Mouse (Mus musculus) MEL-GATA-1-ER (cell line): ENCODE results near the gene Frmd8.
A peak's percentile ranks its signal among the peaks of the same experiment; 100 is the strongest.

Experiments used
- DNase-seq: peaks from one replicate; pipeline ENCODE4 v3.0.0-alpha.2; 2012; ENCODE audit warnings: low read depth; ENCODE audit errors: extremely low read depth

The Frmd8 gene

DNA sequence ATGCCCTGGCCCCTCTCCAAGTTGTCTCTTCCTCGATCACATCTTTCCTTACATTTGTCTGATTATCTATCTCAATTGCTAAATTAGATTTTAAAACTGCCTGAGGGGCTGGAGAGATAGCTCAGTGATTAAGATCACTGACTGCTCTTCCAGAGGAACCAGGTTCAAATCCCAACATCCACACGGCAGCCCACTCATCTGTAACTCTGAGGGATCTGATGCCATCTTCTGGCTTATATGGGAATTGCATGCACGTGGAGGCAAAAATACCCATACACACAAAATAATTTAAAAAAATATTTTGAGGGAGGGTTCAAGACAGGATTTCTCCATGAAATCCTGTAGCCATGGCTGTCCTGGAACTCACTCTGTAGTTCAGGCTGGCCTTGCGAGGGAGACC is 10.8 kb upstream of the Frmd8 start:
- DNase-seq: no peak

DNA sequence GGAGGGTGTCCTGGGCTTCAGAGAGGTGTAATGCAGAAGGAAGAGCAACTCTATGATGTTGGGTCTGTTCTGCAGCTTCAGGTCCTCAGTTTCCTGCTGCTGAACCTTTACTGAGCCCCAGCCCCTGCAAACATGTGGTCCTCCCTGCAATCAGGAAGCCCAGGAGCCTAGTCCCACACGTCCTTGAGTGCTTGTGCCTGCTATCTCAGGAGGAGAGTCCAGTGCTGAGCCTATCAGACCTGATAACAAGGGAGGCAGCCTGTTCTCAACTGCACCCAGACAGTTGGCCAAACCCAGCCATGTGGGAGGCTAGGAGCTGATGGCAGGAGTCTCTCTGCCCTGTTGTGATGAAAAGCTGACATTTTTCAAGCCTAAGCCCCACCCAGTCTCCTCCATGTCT is 8.9 kb upstream of the Frmd8 start:
- peak; percentile 50 for DNase-seq

DNA sequence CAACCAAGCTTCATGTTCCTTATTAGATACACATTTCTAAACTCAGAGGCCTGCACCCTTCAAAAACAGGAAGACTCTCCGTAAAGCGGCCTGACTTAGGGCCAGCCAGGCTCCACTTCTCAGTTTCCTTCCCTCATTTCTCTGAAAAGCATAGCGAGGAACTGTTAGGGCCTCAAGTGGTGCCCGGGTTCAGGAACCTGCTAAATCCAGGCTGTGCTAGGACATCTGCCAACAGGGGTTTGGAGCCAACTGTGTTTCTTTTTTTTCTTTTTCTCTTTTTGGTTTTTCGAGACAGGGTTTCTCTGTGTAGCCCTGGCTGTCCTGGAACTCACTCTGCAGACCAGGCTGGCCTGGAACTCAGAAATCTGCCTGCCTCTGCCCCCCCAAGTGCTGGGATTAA is 7.0 kb upstream of the Frmd8 start:
- peak; percentile 49 for DNase-seq

DNA sequence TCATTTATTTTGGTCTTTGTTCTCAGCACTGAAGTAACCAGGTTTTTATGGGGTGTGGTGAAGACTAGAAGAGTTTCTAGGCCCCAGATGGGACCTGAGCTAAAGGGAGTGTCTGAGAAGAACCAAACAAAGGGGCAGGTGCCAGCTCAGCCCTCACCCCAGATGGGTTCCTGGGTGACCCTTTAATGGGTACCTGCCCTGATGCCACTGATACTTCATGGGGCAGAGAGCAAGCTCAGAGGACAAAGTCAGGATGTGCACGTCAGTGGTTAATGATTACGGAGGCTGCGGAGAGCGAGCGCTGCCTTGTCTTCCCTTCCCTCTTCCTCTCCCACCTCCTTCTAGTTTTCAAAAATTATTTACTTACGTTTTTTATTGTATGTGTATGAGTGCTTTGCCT is 6.1 kb upstream of the Frmd8 start:
- DNase-seq: no peak

DNA sequence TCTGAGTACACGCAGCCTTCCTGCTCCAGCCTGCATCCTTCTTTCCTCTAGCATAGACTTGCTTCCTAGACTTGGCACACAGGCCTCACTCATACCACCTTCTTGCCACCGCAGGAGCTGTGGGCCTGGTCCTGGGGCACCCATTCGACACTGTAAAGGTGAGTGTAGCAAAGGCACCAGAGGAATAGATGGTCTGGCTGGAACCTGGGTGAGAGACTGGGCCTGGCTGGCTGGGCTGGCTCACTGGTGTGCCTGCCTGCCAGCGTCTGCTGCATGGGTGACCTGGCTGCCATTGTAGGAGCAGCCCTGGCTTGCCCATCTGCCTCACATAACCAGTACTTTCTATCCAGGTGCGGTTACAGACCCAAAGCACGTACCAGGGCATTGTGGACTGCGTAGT is 4.7 kb upstream of the Frmd8 start:
- no peak for DNase-seq

DNA sequence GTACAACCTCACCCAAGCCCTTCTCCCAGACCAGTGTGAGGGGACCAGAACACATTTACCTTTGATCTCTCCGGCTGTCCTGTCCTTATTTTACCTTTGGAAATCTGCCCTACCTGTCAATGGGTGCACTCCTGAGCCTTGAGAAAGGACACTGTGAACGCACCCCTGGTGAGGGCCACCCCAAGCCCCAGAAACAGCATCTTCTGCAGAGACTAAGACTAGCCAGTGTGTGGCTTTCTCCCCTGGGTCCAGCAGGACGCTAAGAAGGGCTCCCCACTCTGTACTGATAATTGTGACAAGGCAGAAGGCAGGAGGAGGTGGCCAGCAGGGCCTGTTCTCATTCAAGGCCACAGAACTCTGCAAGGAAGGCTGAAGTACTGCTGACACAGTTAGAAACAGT is 3.8 kb upstream of the Frmd8 start:
- DNase-seq: no peak

DNA sequence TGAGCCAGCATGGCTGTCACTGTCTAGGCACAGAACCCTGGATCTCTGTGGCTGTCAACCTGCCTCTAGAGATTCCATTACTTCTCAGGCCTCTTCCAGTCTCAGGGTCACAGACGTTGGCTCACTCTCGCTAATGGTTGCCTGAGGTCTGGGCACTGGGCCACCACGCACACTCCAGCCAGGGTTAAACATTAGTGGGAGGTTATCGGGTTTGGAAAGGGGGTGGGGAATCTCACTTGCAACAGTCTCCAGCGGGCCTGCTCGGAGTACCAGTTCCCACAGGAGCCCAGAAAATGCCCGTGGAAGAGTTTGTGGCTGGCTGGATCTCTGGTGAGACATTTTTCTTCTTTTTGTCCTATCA is 3.3 kb upstream of the Frmd8 start:
- DNase-seq: no peak

DNA sequence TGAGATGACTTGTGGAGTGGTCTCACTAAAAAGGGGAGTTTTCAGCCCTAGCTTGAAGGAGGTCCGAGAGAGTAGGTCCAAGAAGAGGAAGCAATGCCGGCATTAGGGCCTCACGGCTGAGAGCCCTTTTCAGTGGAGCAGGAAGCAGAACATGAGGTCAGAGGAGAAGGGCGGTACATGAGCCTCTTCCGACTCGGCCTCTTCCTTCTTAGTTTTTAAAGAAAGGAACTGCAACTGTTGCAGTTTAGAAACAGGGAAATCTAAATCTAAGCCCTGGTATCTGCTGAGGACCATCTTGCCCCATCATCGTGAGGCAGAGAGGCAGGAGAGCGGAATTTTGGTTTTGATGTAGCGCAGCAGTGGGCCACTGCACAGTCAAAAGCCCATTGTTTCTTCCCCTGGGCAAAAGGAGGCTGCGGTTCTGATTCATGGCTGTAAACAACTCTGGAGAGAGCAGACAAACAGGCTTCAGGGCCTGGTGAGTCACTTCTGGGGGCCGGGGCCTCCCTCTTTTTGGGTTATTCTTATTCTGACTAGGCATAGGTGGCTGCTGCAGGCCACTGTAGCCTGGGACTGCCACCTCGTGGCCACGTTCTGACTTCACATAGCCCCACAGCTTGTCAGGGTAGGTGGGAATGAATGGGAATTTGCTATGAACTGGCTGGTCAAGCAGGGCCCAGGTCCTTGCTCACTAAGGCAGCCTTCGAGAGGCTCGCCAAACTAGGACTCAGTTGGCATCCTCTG is 2.7 kb upstream of the Frmd8 start, which contains the start of gene Slc25a45:
Gene Slc25a45 (plus strand): TSS at position 191 of the 744 bp plus-strand sequence.
- DNase-seq: peak; percentile 52

DNA sequence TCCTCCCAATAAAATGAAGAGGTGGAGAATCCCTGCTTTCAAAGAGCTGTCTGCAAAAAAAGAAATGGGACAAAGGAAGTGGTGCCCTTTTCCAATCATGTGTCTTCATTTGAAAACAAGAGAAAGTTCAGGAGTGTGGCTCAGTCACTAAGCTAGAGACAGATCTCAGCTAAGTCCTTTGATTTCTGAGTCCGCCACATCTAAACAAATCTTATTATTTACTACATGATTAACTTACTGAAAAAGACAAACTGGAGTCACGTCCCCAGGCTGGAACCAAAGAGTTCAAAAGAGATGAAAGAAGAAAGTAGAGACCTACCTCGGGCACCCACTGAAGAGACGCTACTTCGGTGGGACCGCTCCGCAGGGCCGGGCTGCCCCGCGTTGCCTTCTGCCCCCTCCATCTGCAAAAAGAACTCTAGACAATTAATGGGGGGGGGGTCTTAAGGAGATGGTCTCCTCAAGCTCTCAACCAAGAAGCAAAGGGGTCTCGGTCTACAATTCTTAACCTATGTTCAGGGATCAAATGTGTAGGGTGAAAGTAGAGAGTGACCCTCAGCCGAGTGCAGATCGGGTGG is 594 bp downstream of the Frmd8 start:
- DNase-seq: no peak

DNA sequence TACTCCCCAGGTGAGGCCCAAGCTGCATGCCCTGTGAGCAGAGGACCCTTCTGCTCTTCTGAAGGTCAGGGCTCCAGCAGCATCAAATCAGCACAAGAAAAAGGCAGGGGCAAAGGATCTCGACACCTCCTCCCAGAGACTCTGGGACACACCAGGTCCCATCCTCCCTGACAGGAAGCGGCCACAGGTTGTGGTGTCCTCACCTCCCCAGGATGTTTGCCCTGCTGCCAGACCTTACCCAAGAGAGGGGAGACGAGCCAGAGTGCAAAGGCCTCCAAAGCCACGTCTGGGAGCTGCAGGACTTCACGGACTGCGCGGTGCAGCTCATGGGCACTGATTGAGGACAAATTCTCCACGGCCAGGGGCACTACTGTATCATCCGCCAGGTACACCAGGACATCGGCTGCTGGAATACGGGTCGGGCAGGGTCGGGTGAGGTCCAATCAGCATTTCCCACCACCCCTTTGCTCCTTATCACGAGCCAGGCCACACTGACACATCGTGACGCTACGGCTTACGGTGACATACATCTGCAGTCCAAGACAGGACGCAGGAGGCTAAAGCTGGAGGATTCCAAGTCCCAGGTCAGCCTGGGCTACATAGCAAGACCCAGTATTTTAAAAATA is 2.0 kb downstream of the Frmd8 start:
- no peak for DNase-seq

DNA sequence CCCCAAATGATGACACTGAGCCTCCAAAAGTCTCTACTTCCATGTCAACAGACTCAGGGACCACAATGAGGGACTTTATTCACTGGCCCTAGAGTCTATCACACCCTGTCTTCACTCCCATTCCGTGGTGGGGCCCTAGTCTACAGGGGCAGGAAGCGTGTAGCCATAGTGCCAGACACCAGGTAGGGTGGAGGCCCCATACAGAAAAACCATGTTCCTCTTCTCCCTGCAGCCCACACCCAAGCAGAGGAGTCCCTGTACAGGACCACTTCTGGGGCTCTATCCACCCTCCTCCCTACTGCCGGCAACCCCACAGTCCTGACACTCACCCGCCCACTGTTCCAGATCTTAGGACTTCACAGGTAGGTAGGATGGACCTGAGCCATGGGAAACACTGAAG is 2.5 kb downstream of the Frmd8 start:
- no peak for DNase-seq

DNA sequence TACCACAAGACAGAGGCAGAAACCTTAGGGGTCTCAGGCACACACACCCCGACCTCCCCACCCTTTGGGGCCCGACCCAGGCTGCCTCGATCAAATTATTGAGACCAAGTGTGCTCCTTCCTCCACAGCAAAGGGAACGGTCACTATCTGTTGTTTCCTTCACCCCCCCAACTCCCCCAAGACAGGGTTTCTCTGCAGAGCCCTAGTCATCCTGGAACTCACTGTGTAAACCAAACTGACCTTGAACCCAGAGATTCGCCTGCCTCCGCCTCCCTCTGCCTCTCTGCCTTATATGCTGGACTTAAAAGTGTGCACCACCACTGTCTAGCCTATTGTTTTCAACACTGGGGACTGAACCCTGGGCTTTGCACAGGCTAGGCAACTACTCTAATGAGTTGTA is 3.4 kb downstream of the Frmd8 start:
- no peak for DNase-seq

DNA sequence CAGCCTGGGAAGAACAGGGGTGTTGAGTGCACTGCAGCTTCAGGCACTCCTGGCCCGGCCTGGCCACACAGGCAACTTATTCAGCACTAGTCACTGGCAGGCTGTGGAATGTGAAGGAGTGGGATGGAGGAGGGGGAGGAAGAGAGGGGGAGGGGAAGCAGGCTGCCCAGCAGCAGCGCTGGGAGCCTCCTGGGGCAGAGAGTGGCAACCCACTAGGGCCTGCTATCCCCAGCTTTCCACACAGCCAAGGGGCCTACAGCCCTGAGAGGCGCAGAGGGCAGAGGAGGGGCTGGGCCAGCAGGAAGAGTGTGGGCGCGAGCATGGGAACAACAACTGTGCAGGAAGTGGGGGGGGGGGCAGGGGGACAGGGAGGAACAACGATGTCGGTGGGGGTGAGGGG is 3.8 kb downstream of the Frmd8 start:
- no peak for DNase-seq

DNA sequence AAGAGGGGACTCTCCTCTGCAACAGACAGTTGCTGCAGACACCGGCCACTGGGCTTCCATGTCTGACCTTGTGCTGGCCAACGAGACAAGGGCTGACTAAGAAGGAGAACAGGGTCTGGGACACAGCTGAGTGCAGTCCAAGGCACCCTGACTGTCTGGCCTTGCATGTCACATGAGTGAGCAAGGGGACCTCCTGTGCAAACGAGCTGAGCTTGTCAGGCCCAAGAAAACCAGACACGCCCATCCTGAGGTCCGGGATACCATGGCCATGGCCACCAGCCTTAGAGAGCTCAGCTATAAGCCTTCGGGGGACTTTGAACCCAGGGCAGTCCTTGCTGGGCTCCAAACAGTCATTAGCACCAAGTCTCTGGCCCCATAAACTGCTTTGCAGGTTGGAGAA is 7.0 kb downstream of the Frmd8 start:
- DNase-seq: no peak

DNA sequence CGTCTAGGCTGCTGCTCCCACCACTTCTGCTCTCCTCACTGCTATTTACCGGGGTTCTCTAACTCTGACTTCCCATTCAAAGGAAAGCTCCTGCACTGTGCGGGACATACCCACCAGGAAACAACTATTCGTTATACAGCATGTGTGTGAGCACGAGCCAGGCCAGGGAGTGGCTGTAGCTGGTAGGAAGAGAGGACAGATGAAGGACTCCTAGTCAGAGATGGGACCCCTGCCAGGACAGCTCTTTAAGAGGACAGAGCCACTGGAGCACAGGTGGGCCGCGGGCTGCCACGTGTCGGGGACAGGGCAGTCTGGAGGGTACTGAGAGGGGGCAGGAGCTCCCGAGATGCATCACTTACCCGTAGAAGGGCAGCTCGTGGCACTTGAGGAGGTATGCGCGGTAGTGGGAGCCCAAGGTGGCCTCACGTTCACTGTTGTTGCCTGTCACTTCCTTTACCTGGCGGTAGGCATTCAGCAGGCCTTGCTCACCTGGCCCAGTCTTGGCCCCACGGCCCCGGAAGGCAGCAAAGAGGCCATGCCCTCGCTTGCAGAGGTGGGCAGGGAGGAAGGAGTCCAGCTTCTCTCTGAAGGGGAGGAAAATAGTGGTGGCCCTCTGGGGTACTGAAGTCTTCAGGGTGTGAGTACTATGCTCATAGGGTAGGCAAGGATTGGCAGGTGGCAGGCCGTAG is 10.2 kb downstream of the Frmd8 start:
- DNase-seq: no peak

DNA sequence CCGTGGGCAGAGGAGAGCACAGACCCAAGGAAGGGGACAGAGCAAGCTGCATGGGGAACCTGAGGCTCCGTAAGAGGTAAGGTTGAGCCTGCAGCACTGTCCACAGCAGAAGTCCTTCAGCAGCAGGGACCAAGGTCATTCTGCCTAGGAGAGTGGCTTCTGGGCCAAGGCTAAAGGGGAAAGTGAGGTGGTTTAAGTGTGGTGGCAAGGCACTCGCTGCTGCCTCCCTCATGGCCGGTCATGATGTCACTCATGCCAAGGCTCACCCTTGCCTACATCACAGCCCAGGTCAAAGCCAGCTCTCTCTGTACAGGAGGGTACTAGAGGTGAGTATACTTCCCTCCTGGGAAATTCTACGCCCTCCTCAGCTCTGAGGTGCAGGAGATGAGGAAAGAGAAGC is 11.3 kb downstream of the Frmd8 start:
- DNase-seq: no peak

DNA sequence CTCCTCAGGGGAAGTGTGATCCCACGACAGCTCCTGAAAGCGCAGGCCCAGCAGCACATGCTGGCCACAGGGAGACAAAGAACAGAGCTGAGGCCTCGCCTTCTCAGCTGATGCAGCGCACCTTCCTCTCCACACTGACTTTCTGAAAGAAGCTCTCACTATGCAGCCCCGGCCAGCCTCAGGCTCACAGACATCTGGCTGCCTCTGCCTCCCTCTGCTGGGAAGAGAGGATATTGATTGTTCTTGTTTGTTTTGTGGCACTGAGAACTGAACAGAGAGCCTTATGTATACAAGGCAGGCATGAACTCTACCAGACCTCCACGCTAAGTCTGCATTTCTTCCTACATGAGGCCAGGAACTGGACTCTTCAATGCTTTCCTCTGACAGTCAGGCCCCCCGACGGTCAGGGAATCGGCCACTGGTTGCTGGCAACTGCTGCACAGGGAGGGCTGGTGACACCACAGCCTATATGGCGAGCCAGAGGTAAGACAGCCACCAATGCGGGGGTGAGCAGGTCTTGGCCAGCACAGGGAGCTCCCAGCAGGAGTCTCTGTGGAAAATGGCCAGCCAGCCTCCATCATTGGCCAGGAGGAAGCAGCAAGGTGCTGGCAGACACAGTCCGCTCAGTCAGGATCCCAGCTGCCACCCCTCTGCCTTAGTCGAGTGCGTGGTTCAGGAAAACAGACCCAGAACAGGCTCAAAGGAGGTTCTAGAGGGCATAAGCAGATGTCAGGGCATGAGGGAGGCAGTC is 12.6 kb downstream of the Frmd8 start:
- no peak for DNase-seq

DNA sequence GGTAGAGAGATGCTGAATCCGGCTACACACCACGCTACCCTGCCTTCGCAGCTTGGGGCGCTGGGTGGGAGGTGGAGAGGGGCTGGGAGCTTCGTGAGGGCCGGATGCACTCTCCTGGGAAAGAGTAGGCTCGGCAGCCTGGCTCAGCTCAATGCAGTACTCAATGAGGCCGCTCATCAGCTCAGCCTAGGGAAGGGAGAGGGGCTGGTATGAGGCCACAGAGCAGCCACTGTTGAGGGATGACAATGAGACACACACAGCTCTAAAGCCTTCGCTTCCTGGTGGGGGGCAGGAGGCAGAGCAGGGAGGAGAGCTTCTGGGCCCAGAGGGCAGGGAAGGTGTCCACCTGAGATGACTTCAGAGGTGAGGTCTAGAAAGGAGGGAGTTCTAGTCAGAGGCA is 18.5 kb downstream of the Frmd8 start:
- DNase-seq: no peak

DNA sequence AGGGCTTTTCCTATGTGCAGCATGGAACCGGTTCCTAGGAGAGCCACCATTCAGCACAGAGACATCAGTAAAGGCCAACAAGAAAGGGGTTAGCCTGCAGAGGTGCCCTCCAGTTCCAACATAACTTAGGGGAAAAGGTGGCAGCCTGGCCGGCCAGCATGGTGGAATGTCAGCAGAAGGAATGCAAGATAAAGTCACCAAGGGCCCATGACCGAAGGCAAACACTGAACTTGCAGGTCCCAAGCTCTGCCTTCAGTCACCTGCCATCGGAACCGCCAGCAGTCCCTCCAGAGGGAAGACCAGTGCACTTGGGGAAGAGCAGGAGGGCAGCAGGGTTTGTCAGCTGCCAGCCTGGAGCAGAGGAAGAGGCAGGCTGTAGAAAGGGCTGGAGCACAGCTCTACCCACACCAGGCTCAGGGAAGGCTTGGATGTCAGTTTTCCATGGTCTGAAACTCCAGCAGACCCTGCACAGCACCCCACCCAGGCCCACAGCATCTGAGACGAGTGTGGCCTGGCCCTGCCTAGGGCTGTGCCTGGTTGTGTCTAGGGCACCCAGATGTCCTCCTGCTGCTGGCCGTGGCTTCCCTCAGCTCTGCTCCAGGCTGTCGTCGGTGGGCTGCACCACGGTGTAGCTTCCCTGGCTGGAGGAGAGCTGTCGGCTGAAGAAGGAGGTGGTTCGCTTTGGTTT is 22.9 kb downstream of the Frmd8 start:
- DNase-seq: no peak

DNA sequence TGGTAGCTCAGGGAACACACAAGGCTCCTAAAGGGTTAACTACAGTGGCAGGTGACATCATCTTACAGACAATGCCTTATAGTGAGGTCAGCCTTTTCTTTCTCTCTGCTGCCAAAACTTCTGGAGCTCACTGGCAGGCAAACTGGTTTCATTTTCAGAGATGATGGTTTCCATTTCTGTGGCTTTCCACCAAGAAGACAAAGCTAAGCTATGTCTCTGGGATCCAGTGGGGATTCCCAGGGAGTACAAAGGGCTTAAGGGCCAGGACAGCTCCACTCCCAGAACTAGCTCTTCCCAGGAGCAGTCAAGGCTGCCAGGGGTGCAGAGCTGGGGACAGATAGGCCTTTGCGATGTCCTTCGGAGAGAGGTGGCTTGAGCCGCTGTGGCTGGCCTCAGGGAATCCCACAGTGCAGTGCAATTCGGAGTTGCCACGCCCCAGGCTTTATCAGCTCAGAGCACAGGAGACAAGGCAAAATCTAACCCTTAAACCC is 23.5 kb downstream of the Frmd8 start:
- no peak for DNase-seq

DNA sequence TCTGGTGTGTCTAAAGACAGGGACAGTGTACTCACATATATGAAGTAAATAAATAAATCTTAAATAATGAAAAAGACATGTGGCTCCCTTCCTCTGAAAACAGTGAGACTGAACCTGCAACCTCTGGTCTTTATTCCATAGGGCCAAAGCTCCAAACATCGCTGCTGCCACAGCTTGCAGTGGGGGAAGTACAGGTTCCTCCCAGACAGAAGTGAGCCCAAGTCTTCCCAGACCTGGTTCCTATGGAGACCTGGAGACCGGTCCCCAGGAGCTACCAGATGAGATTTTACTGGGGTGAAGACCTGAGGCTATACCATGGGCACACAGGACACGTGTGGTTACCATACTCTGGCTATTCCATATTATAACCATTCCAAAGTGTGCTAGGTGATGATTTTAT is 24.2 kb downstream of the Frmd8 start:
- no peak for DNase-seq
